Mouse (Mus musculus): ENCODE results near the gene Wrnip1.

Wrnip1 gene

DNA sequence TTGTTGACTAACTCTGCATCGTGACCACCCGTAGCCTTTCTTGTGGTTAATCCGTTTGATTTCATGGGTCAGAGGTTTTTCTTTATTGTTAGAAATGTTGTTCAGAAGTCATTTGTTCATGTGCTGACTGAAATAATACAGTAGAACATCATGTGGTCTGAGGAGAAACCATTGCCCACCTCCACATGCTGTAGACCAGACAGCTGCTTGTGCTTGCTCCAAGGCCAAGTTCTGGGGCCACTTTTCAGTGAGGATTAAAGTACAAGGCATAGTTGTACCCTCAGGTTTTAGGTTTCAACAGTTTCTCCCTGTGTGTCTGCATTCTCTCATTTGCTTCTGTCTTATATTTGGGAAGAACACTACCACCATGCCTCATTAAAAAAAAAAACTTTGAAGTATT, 5.8 kb downstream of the Wrnip1 start:
- DNase-seq (ENCODE audit: low spot score): no peak

DNA sequence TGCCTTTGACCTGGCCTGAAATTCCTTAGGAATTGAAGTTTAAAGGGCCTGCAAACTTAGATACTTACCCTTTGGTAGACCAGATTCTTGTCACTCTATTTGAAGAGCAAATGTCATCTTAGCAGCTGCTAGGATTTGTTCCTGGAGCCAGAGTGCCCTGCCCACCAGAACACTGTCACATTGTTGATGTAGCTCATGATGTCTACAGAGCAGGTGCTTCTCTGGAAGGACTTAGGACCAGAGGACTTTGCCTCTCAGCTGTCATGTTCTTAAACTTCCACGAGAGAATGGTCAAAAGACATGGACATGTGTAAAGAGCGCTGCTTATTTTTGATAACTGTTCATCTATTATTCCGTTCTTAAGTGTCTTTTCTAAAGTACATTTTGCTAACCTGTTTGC, 17.4 kb downstream of the Wrnip1 start:
- DNase-seq (ENCODE audit: low spot score): no peak

DNA sequence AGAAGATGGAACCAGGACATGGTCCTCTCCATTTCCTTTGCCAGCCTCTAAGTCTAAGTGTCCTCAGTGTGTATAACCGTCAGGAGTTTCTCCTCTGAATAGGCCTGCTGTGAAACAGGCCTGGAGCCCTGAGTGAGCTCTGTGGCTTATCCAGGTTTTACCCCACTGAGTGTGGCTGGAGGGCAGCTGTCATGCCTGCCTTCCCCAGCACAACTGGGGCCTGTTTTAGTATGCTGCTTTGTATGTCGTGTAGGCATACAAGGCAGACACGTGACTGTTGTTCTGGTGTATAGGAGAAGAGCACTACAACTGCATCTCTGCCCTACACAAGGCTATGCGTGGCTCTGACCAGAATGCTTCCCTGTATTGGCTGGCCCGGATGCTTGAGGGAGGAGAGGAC, 18.1 kb downstream of the Wrnip1 start:
- DNase-seq (ENCODE audit: low spot score): no peak

DNA sequence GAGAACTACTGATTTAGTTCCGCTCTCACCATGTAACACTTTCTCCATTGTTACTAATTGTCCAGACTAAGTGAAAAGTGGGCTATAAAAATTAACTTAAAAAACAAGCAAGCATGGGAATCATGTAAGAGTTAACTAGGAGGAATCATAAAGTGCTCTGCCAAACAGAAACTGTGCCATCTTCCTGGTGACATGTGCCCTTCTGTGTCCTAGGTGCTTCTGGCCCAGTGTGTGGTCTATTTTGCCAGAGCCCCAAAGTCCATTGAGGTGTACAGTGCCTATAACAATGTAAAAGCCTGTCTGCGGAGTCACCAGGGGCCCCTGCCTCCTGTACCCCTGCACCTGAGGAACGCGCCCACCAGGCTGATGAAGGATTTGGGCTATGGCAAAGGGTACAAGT, 19.8 kb downstream of the Wrnip1 start:
- DNase-seq (ENCODE audit: low spot score): no peak

DNA sequence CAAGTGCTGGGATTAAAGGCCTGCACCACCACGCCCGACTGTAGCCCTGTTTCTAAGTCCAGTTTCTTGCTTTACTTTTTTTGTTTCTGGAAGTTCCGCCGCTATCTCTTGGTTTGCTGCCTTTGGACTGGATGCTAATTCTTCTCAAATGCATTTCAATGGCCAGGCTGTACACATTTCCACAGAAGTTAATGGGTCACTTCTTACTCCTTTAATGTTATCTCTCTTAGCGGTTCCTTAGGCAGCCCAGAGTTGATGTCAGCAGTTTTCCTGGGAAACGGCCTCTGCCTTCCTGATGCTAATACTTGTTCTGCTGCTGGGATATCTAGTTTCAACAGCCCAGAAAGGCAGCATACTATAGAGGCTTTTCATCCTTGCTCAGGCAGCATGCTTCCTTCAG, 21.3 kb downstream of the Wrnip1 start:
- DNase-seq (ENCODE audit: low spot score): no peak

DNA sequence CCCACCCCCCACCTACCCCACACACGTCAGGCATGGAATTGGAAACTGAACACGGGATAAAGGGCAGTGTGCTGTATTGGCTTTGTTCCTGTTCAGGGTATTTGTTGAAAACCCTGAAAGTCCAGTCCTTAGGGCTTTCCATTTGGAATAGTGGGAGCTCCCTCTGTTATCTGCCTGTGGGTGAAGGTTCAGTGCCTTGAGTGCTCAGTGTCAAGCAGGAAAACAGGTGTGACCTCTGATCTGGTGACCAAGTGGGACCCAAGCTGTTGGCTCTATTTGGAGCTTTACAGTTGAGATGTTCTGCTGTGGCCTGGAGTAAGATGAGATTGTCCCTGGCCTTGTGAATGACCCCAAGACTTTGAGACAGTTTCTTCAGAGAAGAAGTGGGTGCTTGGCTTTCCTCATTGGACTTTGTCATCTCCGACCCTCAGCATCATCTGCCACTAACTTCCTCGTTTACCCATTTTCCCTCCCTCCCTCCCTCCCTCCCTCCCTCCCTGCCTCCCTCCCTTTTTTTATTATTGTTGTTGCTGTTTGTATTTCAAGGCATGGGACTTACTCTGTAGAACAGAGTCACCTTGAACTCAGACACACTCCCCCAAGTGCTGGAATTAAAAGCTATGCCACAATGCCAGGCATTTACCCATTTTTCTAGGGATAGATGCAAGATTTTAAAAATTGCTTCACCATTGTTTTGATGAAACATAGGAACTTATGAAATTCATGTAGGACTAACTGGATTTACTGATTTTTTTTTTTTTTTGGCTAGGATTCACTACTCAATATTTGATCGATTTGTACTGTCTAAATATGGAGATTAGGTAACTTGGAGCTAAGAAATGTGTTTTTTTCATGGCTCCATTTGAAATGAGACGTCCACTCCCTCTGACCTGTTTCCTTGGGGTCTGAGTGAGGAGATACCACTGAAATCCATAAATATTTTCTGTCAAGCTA, 22.8 kb downstream of the Wrnip1 start:
- no peak for DNase-seq (ENCODE audit: low spot score)

DNA sequence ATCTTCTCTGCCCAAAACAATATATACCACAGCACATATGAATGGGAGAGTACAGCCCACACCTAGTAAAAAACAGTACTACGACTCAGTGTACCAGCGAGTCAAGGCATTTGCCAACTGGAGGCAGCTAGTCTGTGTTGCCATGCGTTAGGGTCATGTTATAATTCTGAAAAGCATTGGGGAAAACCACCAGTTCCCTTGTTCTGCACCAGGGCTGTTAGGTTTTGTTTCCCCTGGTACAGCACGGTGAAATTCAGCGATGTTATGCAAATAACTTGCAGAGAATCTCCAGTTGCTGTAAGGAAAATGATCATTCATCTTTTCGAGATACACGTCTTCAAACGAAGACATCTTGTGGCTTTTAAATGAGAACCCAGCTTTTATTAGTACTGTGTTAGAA, 23.7 kb downstream of the Wrnip1 start:
- no peak for DNase-seq (ENCODE audit: low spot score)

DNA sequence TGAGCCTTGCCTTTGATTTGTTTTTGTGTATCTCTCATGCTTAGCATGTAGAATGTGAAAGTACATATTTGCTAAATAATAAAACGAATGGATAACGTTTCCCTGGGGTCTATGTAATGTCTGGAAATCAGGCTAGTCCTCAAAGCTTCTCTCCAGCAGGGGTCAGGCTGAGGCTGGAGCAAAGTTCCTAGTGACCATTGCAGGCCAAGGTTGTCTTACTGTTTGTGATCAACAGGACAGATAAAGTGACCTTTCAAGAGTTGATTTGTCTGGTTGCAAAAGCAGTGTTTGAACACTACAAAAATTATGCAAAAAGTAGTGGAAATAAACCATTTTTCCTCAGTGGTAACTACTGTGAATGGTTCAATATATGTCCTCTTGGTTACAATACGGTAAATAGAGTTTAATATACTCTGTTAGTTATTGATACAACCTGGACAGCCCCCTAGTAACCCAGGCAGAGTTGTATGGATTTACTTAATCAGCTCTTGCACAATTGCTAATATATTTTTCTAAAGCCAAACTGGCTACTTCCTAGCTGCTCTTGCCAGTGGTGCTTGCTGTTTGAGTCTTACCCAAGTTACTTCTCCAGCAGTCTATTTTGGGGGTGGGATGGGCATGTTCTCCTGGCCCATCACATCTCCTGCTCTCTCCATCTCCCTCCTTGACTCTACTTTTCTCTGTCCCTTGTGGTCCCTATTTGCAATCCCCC, 25.4 kb downstream of the Wrnip1 start:
- DNase-seq (ENCODE audit: low spot score): no peak

DNA sequence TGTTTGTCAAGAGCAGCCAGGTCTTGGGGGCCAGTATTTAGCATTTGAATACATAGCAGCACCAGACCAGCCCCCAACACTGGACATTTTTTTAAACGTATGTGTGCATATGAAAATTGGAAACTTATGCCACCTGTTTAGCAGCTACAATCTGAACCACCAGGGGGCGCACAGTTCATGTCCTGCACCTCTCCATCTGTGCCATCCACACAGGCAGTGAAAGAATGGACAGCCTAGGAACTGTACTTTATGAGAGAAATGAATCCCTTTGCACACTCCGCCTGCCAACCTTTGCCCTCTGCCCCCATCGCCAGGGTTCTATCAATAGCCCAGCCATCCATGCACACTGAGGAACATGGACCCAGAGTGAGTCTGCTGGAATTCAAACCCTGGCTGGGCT, 26.1 kb downstream of the Wrnip1 start:
- DNase-seq (ENCODE audit: low spot score): peak; percentile 19

DNA sequence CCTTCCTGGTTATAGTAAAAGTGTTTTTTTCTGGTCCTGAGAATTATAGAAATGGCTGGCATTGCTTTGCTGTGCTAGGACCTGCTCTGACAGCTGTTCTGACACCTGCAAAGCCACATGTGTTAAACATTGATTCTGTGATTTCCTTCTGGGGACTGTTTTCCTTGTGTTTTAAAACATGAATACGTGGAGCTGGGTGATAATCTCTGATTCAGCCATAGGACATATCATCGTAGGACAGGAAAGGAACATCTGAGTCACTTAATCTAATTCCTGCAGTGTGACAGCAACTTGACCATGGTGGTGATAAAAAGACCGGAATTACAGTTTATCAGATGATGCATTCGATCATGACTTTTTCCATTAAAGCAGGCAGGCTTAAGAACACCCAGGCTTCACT, 27.0 kb downstream of the Wrnip1 start:
- peak; percentile 11 for DNase-seq (ENCODE audit: low spot score)

DNA sequence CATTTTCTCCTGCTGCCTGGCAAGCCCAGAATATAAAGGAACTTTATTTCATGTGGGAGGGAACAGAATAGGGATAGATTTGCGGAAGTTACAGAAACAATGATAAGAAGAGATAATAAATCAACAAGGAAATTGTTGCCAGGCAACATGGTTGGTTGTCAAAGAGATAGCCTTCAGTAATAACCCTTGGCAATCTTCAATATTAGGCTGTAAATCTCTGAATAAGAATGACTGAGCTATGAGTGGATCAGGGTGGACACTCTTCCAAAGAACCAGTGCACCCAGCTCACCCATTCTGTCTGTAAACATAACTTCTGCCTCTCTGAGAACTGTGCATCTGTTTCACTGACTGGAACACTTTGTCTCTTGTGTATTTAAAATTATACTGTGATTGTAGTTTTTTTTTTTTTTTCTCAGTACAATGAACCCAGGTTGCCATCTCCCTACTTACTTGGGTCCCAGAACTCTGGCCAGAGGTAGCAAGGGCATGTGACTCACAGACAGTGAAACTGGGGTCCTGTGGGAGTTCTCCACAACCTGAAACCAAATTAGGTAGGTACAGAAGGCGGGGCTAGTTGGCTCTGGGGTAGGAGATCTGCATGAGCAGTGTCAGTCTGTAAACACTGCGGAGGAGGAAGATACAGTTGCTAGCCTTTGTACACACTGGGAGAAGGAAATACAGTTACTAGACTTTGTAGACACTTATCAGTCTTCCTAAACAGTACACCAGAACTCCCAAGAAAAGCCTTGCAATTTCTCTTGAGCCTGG, 29.9 kb downstream of the Wrnip1 start:
- DNase-seq (ENCODE audit: low spot score): no peak

DNA sequence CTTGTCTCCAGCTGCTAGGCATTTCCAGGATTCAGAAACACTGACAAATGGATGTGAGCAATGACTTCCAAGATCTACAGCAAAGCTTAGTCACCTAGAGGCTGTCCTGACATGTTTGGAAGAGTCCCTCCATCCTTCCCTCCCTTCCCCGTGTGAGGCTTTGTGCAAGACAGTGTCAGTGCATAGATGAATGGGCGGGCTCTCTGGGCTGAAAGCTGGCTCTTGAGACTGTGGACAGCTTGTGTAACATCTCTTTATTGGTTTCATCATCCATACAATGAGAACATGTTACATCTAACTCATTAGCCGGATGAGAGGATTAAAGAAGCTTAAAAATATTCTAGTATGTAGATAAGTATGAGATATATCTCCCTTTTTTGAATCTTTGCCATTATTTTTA, 30.9 kb downstream of the Wrnip1 start:
- DNase-seq (ENCODE audit: low spot score): no peak

DNA sequence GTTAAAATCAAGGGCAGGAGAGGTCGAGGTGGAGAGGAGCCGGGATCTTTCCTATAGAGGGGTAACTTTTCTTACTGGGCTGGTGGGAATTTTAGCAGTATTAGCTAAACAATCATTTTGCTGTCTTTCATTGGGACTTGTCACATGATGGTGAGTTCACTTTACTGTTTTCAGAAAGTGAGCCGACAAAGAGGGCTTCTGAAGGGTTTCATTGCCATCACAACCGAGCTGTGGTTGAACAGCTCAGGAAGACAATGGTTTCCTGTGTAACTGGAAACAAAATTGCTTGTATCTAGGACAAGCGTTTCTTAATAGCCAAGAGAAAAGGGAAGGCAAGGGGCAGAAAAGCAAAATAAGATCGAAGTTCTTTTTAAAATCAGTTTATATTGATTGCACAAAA, 31.4 kb downstream of the Wrnip1 start:
- no peak for DNase-seq (ENCODE audit: low spot score)

DNA sequence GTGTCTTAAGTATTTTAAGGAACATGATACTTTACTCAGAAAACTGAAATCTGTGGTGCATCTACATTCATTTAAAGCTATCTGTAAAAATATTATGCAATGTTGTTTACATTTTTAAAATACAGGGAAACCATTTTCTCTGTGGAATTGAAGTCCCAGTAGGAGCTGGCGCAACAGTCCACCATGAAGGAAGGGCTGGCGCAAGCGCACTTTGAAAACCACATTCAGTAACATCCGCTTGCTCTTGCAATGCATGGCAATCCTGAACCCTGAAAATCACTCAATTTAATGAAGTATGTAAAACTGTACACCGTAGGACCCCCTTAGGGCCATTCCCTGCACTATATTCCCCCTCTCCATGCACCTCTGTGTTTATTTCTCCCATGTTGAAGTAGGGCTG, 32.7 kb downstream of the Wrnip1 start:
- DNase-seq (ENCODE audit: low spot score): no peak

DNA sequence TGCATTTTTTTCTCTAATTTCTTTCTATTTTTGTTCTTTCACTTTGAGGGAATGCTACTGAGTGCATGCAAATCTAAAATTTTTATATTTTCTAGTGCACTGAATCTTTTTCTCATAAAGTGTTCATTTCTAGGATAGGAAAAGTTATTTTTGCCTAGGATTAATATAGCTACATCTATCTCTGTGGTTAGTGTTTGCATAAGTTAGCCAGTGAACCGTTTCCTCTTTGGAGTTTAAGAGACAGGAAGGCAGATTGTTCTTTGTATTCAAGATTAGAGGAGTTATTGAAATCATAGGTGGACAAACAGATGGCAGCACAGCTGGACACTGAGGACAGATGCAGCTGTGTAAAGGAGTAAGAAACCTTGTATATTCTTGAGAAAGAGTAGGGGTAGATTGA, 37.5 kb downstream of the Wrnip1 start:
- no peak for DNase-seq (ENCODE audit: low spot score)

DNA sequence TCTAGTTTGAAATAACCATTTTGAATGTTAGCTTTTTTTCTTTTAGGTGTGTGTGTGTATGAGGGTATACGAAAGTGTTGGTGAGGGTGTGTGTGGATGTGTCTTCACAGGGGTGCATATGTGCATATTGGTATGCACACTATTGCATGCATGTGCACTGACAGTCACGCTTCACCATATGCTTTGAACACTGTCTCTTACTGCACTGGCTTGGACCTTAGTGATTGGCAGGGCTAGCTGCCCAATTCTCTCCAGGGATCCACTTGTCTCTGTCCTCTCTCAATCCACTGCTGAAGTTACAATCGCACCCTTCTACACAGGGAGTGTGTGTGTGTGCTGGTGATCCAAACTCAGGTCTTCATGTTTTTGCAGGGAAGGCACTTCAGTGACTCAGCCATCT, 39.5 kb downstream of the Wrnip1 start:
- DNase-seq (ENCODE audit: low spot score): no peak

DNA sequence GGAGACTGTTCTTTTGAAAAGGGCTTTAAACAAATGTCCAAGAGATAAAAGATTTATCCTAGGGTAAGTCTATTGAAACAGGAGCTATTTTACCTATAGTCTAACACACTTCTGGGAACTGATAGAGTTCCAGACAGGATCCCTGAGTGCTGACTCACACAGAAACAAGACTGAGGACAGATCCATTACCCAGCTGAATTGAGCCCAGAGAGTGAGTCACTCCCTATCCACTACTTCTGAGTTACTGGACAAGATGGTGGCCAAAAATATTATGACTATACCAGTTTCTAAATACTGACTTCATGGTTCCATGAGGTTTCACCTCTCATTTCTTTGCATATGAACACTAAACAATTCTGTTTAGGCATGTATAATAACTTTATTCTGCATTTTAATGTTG, 44.4 kb downstream of the Wrnip1 start:
- no peak for DNase-seq (ENCODE audit: low spot score)

DNA sequence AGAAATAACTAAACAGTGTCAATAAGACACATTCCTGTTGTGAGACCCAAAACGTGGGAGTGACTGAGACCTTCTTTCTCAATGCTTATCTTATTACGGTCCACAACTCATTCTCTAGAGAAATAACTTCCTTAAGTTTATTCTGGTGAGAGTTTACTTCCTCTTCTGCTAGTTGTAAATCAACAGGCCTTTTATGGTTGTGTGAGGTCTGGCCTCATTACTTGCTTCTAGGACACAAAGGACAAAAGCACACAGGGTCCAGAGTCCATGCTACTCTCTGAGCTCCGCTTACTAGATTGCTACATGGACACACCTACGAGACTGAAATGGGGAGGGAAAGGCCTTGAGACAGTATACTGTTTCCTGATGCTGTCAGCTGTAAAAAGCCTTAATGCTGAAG, 47.3 kb downstream of the Wrnip1 start:
- no peak for DNase-seq (ENCODE audit: low spot score)

DNA sequence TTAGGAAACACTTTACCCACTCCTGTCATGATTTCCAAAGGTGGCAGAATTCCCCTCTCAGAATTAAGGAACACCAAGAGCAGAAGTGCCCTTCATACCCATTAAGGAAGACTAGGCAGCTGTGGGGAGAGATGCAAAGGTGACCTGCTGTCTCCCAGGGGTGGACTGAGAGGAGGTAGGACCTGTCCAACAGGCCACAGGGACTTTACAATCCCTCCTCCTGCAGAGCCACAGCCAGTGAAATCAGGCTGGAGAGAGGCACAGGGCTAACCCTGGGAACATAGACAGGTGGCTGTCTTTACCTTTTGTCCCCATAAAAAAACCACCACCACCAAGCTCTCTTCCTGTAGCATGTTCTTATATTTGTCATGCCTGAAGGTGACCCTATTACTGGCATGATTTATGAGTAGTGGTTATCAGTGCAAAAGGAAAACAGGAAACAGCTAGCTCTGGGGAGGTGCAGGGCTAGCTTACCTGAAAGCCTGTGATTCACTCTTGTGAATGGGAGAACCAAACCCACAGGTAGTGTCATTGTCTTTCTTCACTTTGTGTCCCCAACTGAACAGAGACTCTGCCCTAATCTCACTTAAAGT, 47.8 kb downstream of the Wrnip1 start:
- no peak for DNase-seq (ENCODE audit: low spot score)

DNA sequence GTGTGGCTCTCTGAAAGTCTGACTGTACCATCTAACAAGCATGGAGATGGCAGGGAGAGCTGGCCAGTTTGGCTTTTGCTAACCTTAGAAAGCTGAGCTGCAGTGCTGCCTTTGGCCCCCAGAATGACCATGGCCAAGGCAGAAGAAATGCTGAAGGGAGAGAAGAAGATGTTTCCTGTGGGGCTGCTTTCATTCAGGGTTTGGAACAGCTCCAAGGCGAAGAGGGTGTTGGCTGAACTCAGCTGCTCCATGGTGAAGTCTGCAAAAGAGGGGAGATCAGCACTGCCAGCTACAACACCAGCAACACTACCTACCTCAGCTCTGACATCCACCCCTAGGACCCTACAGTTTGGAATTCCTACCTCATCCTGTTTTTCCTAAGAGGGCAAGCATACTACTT, 48.3 kb downstream of the Wrnip1 start:
- no peak for DNase-seq (ENCODE audit: low spot score)

DNA sequence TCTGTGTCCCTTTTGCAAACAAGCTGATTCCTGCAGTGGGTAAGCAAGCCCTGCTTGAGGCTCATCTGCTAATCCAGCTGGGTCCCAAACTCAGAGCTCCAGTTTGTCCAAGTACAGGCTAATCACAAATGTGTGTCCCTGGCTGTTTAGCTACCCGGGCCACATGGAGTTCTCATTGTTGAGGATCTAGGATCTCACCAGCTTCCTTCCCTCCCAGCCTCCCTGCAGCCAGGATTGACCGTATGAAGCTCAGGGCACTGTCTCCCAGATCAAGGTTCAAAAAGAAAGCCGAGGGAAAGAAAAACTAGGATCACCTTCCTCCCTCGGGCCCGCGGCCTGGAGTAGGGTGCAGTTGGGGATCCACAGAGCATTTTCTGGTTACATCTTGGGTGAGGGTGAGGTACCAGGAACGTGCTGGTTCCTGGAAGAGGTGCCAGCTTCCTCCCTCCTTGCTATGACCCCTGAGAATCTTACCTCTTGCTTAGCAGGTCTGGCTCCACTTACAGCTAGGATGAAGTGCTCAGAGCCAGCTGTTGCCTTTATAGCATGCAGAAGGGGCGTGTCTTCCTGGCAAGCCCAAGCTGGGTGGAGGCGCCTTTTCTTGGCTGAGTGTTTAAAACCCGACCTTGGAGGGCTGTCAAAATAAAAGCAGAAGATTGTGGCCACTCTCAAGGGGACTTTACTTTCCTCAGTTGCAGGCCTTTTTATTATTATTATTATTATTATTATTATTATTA, 49.0 kb downstream of the Wrnip1 start, which contains the start of gene Serpinb1a:
TSS of gene Serpinb1a (minus strand) at position 518 of the 737 bp plus-strand sequence.
- no peak for DNase-seq (ENCODE audit: low spot score)

DNA sequence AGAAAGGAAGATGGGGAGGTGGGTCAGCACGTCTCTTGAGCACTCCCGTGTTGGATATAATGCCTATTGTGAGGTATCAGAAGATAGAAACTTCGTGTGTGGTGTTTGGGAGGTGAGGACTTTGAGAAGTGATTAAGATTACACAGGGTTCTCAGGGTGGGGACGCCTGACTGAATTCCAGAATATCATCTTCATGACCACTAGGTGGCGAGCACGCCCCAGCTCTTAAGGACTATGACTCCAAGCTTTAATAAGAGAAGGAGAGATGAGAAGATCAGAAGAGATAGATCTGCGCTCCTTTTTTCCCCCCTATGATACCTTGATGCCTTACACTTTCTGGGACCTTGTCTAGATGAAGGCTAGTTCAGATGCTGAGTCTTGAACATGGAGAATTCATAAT, 50.1 kb downstream of the Wrnip1 start:
- DNase-seq (ENCODE audit: low spot score): peak; percentile 46

Data from MN1 (cell line).